Mouse (Mus musculus) E14TG2a.4 (cell line): ENCODE data around the gene Rhot1.

Experiments
- H3K27me3 ChIP-seq: 2 replicates; pipeline ENCODE4 v1.6.1; 2014; ENCODE audit warnings: low read length, control low read depth; ENCODE audit not compliant: insufficient read depth
- H3K36me3 ChIP-seq: 2 replicates; pipeline ENCODE4 v1.6.1; 2014; ENCODE audit warnings: low read length, control low read depth; ENCODE audit not compliant: insufficient read depth
- H3K4me1 ChIP-seq: replicated peaks from 2 replicates; pipeline ENCODE4 v1.6.1; 2014; ENCODE audit warnings: low read depth, low read length, control low read depth
- H3K4me3 ChIP-seq: replicated peaks from 2 replicates; pipeline ENCODE4 v1.5.1; 2014; ENCODE audit warnings: mild to moderate bottlenecking, low read length
- H3K9me3 ChIP-seq: 2 replicates; pipeline ENCODE4 v1.6.1; 2014; ENCODE audit warnings: low read length, control low read depth
- CTCF ChIP-seq: conservative IDR thresholded peaks from 2 replicates; pipeline ENCODE4 v1.5.1; 2014; ENCODE audit warnings: low read length
- NANOG ChIP-seq: IDR thresholded peaks from 2 replicates; pipeline ENCODE4 v1.6.1; 2014; ENCODE audit warnings: borderline replicate concordance, low read length, mixed read lengths
- POU5F1 ChIP-seq: IDR thresholded peaks from 2 replicates; pipeline ENCODE4 v1.6.1; 2014; ENCODE audit warnings: low read length, borderline replicate concordance

Rhot1 gene

GRCm38 (mm10) chr11:80208860-80209800 lies at the start of gene Rhot1:
Rhot1 (plus strand) TSS chr11:80209019.
- Histone ChIP-seq H3K9me3 (no peaks in the 10 kb centered on the region), H3K36me3 (peaks cover 20% of the 10 kb centered on the region), H3K4me1 (peaks cover 34% of the 10 kb centered on the region), H3K4me3 (peak within 1 kb of the TSS; percentile 100), H3K27me3 (no peaks in the 10 kb centered on the region)
- TF ChIP-seq POU5F1 (no peak), CTCF (peak; percentile 54)

GRCm38 (mm10) chr11:80161041-80161440 lies 47.8 kb upstream of the Rhot1 start:
- peaks cover 3% of the 10 kb centered on the region for H3K27me3 ChIP-seq
- H3K4me1 ChIP-seq = peaks cover 40% of the 10 kb centered on the region
- H3K9me3 ChIP-seq = no peaks in the 10 kb centered on the region
- peaks cover 45% of the 10 kb centered on the region for H3K36me3 ChIP-seq
- TF ChIP-seq CTCF (no peak), NANOG (no peak; the same call in 1 of the 2 replicates), POU5F1 (no peak)
- no peak overlapping the region for H3K4me3 ChIP-seq

DNA sequence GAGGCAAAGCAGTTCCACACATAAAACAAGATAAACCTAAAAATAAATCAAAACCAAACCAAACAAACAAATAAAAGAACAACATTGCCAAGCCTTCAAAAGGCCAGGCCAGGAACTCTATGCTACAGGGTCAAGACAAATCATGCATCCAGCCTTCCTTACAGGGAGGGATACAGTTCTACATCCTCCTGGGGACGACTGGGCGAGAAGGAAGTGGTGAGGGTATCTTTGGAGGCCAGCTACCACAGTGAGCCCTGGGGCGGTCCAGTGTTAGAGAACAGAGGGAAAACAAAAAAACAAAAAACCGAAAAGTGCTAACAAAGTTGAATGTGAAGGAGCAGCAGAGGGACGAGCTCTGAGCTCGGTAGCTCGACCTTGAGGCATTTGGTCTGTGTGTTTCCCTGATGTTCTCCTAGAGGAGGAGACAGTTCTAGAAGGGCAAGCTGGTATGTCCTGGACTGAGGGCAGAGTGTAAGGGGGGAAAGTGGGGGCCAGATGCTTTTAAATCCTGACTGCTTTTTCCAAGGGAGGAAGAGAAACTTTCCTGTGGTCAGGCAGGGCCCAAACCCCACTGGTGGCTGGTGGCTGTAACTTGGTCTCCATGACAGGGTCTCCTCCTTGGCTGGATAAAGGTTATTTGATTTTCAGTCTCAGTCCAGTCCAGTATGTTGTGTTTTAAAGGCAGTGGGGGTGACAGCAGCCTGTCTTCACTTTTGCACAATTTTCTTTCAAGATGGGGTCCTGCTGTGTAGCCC lies 45.3 kb upstream of the Rhot1 start:
- H3K36me3 ChIP-seq = peaks cover 39% of the 10 kb centered on the region
- H3K9me3 ChIP-seq = no peaks in the 10 kb centered on the region
- no peaks in the 10 kb centered on the region for H3K27me3 ChIP-seq
- H3K4me3 ChIP-seq = no peak overlapping the region
- TF ChIP-seq POU5F1 (no peak), CTCF (no peak), NANOG (no peak)
- peaks cover 47% of the 10 kb centered on the region for H3K4me1 ChIP-seq

GRCm38 (mm10) chr11:80164224-80164623 lies 44.6 kb upstream of the Rhot1 start:
- Histone ChIP-seq H3K36me3 (peaks cover 41% of the 10 kb centered on the region), H3K27me3 (no peaks in the 10 kb centered on the region), H3K4me1 (peaks cover 54% of the 10 kb centered on the region), H3K9me3 (no peaks in the 10 kb centered on the region), H3K4me3 (no peak overlapping the region)
- no peak for TF ChIP-seq NANOG
- no peak for TF ChIP-seq CTCF
- TF ChIP-seq POU5F1 = no peak

GRCm38 (mm10) chr11:80168121-80168520 lies 40.7 kb upstream of the Rhot1 start:
- peaks cover 67% of the 10 kb centered on the region for H3K4me1 ChIP-seq
- H3K4me3 ChIP-seq = no peak overlapping the region
- TF ChIP-seq CTCF (no peak), NANOG (no peak), POU5F1 (no peak)
- H3K36me3 ChIP-seq = peaks cover 64% of the 10 kb centered on the region
- no peaks in the 10 kb centered on the region for H3K27me3 ChIP-seq
- H3K9me3 ChIP-seq = no peaks in the 10 kb centered on the region

GRCm38 (mm10) chr11:80168611-80169249 lies 40.1 kb upstream of the Rhot1 start:
- Histone ChIP-seq H3K9me3 (no peaks in the 10 kb centered on the region), H3K4me3 (no peak overlapping the region), H3K36me3 (peaks cover 63% of the 10 kb centered on the region), H3K4me1 (peaks cover 65% of the 10 kb centered on the region), H3K27me3 (no peaks in the 10 kb centered on the region)
- TF ChIP-seq POU5F1 (no peak), CTCF (no peak), NANOG (no peak)

DNA sequence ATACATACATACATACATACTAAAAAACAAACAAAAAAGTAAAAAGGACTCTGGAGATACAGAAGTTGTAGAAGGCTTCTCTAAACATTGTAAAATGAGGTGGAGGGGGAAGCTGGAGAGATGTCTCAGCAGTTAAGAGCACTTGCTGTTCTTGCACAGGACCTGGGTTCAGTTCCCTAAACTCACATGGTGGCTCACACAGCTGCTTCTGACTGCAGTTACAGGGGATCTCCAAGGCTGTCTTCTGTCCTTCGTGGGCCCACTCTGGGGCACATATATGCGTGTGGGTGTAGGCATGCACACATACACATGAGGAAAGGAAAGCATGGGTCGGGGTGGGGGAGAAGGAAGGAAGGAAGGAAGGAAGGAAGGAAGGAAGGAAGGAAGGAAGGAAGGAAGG lies 39.2 kb upstream of the Rhot1 start:
- no peak overlapping the region for H3K4me3 ChIP-seq
- TF ChIP-seq POU5F1 = no peak
- no peak for TF ChIP-seq NANOG
- TF ChIP-seq CTCF = no peak
- H3K27me3 ChIP-seq = no peaks in the 10 kb centered on the region
- H3K36me3 ChIP-seq = peaks cover 63% of the 10 kb centered on the region
- no peaks in the 10 kb centered on the region for H3K9me3 ChIP-seq
- peaks cover 69% of the 10 kb centered on the region for H3K4me1 ChIP-seq

DNA sequence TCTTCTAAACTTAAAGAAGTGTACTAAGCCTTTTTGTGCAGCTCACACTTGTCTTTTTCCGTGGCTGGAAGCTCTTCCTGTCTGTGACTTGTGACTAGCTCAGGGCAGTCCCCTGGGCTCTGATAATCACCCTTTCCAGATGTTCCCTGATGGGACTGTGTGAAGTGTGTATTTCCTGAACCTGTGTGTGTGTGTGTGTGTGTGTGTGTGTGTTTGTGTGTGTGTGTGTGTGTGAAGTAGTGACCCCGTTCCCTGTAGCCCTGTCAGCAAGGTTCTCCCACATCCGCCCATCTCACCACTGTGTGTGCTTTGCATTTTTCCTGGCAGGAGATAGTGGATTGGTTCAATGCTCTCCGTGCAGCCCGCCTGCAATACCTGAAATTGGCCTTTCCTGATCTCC lies 38.5 kb upstream of the Rhot1 start:
- H3K27me3 ChIP-seq = no peaks in the 10 kb centered on the region
- H3K9me3 ChIP-seq = no peaks in the 10 kb centered on the region
- no peak overlapping the region for H3K4me3 ChIP-seq
- TF ChIP-seq CTCF (no peak), POU5F1 (no peak), NANOG (no peak)
- H3K36me3 ChIP-seq = peaks cover 61% of the 10 kb centered on the region
- H3K4me1 ChIP-seq = peaks cover 73% of the 10 kb centered on the region
